Mouse (Mus musculus) right cerebral cortex, postnatal 10 days (tissue): ENCODE measurements around the gene Bscl2.
A peak's percentile ranks its signal among the peaks of the same experiment; 100 is the strongest.
"Not testable (repeated sequence)": the region's sequence is repeated elsewhere in the genome, so short reads cannot be mapped to it uniquely, and the experiment has no call there.

Experiments
- DNase-seq, 2 experiments: peaks; one replicate each; pipeline ENCODE4 v3.0.0; 2021; ENCODE audit warnings: low spot score in 2 of 2

Bscl2 gene

GRCm38 (mm10) chr19:8871267-8872186, 34.3 kb downstream of the Bscl2 start, which contains the start of gene Ubxn1:
Ubxn1 (plus strand) TSS chr19:8871496.
- DNase-seq: peak; percentile 99

- no peak for DNase-seq
Measured at GRCm38 (mm10) chr19:8872266-8872840, 35.1 kb downstream of the Bscl2 start.

- no peak for DNase-seq
Measured at GRCm38 (mm10) chr19:8875031-8875430, 37.8 kb downstream of the Bscl2 start.

- peak; percentile 92 to 94 for DNase-seq
Measured at GRCm38 (mm10) chr19:8880311-8881033, 43.2 kb downstream of the Bscl2 start, which contains the start of gene Uqcc3. Uqcc3 (minus strand) TSS chr19:8880923.

GRCm38 (mm10) chr19:8881034-8881392, 43.7 kb downstream of the Bscl2 start:
- DNase-seq: no peak

GRCm38 (mm10) chr19:8883616-8884015, 46.3 kb downstream of the Bscl2 start, which contains the start of the genes Lbhd1 and Gm49403:
Lbhd1 (plus strand) TSS chr19:8883732.
Gm49403 (plus strand) TSS chr19:8883930.
- DNase-seq: no peak

- no peak for DNase-seq
Measured at GRCm38 (mm10) chr19:8886916-8887584, 49.8 kb downstream of the Bscl2 start.

- DNase-seq: peak in 1 of 2 experiments; percentile 13
Measured at GRCm38 (mm10) chr19:8887585-8888463, 50.6 kb downstream of the Bscl2 start.

- peak; percentile 97 to 98 for DNase-seq
Measured at GRCm38 (mm10) chr19:8888511-8889385, 51.5 kb downstream of the Bscl2 start, which contains the start of the genes 1810009A15Rik and Gm49416. 1810009A15Rik (plus strand) TSS chr19:8888853. Gm49416 (plus strand) TSS chr19:8888926.

- DNase-seq: peak; percentile 91
Measured at GRCm38 (mm10) chr19:8892829-8893766, 55.8 kb downstream of the Bscl2 start, which contains the start of gene Ints5. Ints5 (plus strand) TSS chr19:8893005.

GRCm38 (mm10) chr19:8895397-8895960, 58.2 kb downstream of the Bscl2 start:
- no peak for DNase-seq

- DNase-seq: not testable (repeated sequence)
Measured at GRCm38 (mm10) chr19:8896231-8896630, 59.0 kb downstream of the Bscl2 start.

GRCm38 (mm10) chr19:8897211-8897864, 60.1 kb downstream of the Bscl2 start:
- peak; percentile 56 to 60 for DNase-seq

- DNase-seq: peak; percentile 98
Measured at GRCm38 (mm10) chr19:8897865-8898495, 60.7 kb downstream of the Bscl2 start, which contains the start of gene Ganab. Ganab (plus strand) TSS chr19:8898071.
